Mouse (Mus musculus): ENCODE measurements around the gene Mvb12b.

Gene Mvb12b

DNA sequence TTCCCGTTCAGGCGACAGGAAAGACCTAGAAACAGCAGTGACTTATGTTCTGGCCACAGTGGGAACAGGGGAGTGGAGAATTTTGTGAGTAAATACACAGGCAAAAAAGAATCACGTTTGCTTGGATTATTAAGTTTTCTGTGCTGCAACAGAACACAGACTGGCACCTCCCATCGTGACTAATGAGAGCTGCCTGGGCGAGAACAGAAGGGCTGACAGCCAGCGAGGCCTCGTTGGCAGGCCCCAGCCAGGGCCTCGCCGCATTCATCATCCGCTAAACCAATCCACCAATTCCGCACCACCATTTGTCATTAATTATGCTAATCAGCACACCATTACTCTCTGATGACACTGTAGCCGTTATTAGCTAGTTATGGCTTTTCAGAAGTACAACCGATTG lies 102.2 kb downstream of the Mvb12b start:
- no peak for DNase-seq (ENCODE audit: low read depth, low spot score)

DNA sequence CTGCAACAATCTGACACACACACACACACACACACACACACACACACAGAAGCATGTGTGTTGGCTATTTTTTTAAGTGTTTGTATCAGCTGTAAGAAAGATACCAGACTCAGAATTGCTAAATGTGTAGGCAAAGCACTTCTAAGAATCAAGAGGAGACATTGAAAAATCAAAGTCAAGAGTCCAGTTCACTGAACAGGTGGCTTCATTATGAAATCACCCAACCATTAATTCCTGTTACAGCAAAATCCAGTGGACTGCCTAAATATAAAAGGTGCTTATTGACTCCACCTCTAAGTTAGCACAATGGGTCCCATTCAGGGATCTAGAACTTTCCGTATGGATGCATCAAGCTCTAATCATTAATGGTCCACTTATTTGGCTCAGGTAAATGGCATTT lies 103.0 kb downstream of the Mvb12b start:
- DNase-seq (ENCODE audit: low read depth, low spot score): no peak

DNA sequence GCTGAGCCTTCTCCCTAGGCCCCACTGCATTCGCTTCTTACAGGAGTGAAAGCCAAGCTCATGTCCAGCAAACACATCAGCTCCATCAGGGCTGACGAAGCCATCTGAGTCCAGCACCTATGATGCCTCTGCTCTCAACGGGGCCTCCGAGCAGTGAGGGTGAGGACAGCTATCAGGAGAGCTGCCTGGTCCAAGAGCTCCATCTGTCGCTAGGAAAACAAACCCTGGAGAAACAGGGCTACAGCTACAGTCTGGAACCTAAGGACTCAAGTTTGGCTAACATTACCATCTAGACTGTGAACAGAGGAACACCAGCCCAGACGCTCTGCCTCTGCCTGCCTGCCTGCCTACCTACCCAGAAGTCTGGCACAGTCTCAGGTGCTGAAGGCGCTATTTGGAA lies 104.3 kb downstream of the Mvb12b start:
- no peak for DNase-seq (ENCODE audit: low read depth, low spot score)

DNA sequence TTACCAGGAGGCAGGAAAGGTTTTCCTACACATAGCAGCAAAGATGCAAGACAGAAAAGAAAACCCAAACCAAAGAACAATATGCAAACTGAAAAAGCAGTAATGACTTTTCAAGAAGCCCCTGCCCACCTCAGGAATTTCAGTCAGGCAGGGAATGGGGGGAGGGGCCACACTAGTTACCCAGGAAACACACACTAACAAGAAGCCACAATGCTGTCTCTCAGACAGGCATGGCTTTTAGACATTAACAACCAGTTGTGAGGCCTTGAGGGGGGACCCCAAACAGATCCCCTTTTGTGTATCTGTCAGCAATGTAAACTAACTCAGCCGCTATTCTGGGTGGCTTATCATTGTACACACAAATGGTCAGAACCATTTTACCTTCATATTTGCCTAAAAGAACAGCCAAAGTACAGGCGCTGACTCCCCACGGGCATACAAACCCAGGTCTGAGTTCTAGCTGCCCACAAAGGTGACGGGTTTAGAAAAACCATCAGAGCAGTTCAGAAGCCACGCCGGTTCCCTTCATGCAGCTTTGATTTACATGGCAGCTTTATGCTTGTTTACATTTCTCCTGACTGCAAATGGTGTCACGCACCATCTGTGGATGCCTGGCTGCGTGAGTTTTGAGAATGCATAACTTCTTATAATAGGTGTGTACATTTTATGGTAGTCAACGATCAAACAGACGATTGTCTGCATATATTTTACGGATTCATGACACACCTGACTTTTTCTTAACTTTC lies 105.9 kb downstream of the Mvb12b start:
- DNase-seq (ENCODE audit: low read depth, low spot score): no peak

DNA sequence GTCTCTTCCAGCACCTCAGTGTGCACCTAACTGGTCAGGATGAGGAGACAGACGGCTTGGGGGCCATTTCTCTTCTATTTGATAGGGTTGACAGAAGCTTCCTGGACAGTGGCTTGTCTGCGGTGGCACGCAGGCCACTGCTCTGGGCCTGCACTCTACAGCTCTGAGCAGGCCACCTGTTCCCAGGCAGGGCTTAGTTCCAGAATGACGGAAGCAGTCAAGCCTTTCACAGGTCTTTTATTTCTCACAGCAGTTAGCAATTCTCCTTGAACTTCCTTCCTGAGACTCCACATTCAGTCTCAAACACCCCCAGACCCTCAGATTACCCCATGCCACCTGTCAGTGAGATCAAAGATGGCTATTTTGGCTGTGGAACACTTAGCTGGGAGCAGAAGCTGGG lies 109.3 kb downstream of the Mvb12b start:
- no peak for DNase-seq (ENCODE audit: low read depth, low spot score)

DNA sequence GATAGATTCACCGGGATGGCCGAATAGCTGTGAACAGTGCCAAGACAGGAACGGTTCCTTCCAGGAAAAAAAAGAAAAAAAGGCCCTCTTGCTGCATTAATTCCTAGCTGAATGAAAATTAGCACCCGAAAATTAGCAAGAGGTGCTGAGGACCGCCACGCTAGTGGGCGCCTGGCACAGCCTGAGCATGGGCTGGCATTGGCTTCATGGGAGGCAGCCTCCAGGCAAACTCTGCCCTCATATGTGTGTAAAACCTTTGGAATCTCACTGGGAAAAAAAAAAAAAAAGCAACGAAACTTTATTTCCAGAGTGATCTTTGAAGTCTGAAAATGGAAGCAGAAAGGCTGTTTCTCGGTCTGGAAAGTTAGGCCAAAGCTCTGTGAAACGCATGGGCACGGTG lies 110.7 kb downstream of the Mvb12b start:
- no peak for DNase-seq (ENCODE audit: low read depth, low spot score)

DNA sequence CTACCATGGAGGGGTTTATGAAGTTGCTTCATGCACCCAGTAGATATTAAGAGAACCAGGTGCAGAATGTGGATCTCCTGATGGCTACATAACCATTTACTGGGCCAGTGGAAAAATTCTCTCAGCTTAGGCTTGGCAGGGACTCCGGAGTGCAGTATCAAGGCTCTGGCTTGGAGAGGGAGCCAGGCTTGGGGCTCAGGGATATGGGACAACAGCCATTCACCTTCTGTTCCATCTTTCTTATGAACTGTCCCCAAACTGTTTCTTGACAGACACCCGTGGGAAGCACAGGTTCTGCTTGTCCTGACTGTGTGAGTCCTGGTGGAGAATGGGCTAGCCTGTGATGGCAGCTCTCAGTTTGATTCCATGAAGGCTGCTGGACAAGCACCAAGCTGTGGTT lies 112.9 kb downstream of the Mvb12b start:
- DNase-seq (ENCODE audit: low read depth, low spot score): no peak

DNA sequence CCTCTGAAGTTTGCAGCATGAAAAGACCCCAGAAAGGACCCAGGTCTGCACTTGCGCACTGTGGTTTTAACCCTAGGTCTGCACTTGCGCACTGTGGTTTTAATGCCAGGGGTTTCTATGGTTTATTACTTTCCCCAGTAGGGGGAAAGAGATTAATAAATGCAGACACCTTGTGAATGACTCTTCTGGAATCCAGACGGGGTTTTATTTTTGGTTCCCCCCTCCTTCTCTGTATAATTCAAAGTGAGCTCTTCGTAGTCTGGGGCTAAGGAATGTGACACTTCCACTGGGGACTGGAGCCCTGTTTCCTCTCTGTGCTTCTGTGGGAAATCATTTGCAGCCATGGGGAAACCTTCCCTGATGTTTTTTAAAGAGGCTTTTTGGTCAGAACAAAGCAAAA lies 113.6 kb downstream of the Mvb12b start:
- DNase-seq (ENCODE audit: low read depth, low spot score): no peak

DNA sequence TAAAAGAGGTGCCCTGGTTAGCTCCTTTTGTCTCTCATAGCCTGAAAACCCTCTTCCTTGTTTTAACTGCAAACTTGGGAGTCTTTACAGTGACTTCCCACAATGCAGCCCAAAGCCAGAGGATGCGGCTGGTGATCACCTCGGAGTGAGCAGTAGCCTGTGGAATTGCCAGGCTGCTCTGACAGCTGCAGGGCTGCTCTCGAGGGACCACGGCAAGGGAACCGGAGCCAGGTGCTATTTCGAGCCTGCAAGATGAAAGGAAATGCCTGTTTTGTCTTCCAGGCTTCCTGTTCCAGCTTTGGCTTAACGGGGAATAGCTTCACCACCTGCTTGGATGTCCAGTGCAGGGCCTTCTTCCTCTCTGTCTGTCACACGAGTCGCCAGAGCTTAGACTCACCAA lies 115.3 kb downstream of the Mvb12b start:
- no peak for DNase-seq (ENCODE audit: low read depth, low spot score)

DNA sequence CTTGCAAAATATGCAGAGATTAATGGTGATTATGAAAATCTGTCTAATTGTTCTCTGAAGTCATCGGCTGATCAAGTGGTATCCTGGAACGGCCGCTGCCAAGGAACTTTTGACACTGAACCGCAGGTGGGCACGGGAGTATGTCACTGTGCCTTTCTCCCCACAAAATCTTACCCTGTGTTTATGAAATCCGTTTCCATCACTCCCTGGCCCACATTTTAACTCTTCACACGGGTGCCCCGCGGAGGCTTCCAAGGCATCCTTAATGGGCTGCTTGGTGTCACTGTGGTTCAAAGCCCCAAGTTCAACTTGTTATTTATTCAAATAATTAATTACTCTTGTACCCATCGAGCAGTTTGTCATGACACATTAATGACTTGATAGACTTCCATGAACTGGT lies 116.4 kb downstream of the Mvb12b start:
- DNase-seq (ENCODE audit: low read depth, low spot score): no peak

DNA sequence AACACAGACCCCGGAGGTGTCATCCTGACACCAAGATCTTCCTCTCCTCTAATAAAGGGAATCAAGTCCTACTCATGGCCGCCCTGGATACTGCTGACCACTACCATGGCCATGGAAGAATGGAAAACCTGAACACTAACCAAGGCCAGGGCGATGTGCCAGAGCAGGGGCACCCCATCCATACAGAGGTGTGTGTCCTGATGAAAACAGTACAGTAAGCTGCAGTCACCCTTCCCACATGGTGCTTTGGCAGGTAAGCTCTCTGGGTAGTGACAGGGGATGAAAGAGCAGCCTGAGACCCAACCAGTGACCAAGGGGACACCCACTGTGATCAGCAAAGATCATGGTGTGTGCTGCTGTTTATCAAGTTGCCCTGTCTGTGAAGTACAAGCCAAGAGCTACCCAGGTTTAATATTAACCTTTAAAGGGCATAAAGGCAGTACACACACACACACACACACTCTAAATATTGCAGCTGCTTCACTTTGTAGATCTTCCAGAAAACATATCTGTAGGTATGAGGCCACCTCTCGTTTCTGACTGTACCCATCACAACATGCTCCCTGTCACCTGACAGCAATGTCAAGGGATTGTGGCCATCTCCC lies 117.1 kb downstream of the Mvb12b start:
- DNase-seq (ENCODE audit: low read depth, low spot score): no peak

DNA sequence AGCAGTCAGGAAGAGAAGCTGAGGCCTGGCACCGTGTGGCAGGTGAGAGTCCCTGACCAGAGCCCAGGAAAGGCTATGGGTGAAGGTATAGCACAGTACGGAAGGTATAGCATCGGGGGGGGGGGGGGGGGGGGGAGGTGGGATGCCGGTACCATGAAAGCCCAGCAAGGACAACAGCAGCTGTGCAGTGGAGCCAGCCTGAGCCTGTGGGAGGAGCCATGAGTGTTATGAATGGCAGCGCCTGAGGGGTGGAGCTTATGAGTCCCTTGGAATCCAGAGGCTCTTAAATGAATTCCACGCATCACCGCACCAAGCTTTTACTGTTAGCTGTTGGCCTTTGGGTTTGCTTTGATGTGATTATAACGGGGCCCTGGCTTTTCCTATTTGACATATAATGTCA lies 123.3 kb downstream of the Mvb12b start:
- no peak for DNase-seq (ENCODE audit: low read depth, low spot score)

DNA sequence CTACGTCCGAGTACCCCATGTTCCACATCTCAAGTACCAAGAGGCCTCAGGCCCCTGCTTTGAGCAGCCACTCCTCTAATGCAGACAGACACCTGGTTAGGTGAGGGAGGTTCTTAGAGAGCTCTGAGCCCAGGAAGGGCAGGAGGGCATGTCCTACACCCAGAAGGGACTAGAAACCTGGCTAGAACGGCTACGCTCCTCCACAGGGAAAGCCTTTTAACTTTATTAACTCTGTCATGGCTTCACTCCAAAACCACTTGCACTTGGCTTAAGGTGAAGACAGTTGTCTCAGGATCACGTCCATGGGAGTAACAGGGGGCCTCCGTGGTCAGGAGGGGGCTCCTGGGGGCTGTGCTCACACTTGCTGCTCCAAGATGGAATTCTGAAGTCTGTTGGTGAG lies 125.5 kb downstream of the Mvb12b start:
- DNase-seq (ENCODE audit: low read depth, low spot score): no peak

DNA sequence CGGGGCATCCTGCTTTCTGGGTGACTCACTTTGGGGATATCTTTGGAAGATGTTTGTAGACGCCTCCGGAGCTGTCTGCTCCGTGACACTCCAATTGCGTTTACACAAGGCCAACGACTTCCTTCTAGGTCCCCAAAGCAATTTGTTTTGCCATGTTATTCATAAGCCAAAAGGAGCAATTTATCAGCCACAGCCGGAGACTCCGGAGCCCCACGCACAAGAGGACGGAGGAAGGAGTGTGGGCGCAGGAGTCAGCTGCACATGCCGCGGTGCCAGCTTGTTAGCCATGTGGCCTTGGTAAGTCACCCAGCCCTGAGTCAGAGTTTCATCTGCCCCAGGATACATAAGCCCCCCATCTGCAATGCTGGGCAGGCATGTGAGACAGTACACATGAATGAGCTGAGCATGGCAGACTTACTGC lies 127.2 kb downstream of the Mvb12b start:
- DNase-seq (ENCODE audit: low read depth, low spot score): no peak

DNA sequence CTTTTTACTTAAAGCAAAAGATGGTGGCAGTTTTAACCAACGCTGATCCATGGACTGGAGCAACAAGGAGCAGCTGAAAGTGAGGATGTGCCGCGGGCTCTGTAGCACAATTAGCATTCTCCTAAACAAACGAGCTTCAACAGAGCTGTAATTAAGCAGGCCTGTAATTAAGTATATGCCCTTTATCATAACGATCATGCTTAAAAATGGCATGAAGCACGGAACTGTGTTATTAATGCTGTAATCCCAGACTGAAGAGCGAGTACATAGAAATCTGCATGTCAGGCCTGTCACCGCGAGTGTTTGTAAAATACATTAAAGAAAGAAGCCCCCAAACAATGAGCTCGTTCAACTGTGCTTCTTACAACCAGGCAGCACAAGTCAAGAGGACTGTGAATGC lies 128.3 kb downstream of the Mvb12b start:
- DNase-seq (ENCODE audit: low read depth, low spot score): no peak

DNA sequence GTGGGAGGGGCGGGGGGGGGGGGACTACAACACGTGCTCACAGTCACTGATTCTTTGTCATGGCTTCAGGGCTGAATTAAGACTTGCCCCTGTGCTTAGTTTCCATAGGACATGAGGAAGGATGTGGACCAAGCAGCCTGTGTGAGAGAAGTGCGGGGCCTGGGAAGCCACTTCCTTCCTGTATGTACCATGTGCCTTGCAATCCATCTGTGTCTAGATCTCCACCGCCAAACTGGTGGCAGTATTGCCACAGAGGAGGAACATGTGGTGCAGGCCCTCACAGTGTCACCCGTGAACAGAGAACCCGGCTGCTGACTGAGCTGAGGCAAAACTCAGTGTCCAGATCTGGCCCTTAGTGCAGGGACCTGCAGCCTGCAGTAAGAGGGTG lies 132.1 kb downstream of the Mvb12b start:
- DNase-seq (ENCODE audit: low read depth, low spot score): no peak

DNA sequence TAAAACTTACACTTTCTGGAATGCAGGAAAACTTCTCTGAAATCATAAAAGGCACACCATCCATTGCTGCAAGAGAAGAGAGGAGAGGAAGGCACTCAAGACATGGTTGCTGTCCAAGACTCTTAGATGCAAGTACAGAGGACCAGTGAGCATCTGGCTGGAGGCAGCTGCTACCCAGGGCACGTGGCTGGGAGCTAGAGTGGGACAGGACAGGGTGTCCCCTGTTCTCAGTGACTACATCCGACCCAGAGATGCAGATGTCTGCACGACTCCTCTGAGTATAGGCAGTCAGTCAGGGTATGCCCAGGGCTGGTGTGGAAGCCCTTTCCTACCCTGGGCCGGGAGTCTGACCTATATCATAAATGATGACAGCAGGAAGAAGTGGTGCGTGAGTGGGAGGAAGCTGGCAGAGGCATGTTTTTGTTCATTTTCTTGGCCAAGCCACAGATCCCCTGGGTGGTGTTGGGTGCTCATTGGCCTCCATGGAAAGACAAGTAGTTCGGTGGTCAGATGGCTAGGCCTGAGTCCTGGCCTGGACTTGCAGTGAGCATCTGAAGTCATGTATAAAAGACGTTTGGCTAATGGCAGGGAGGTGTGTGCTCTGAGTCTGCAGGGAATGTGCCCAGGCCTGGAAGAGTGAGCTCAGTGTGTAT lies 132.6 kb downstream of the Mvb12b start:
- peak; percentile 97 for DNase-seq (ENCODE audit: low read depth, low spot score)

DNA sequence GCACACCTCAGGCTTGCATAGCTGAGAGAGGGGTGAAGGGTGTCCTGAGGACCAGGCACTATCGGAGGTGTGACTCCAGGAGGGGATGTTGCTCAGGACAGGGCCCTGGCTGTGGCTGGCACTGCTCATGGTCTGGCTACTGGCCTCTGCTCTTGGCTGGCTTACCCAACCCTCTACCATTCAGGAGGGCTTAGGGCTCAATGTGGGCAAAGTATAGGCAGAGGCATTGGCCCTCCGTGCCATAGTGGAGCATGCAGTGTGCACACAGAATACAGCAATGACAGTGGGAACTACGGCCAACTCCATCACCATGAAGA lies 133.5 kb downstream of the Mvb12b start:
- no peak for DNase-seq (ENCODE audit: low read depth, low spot score)

DNA sequence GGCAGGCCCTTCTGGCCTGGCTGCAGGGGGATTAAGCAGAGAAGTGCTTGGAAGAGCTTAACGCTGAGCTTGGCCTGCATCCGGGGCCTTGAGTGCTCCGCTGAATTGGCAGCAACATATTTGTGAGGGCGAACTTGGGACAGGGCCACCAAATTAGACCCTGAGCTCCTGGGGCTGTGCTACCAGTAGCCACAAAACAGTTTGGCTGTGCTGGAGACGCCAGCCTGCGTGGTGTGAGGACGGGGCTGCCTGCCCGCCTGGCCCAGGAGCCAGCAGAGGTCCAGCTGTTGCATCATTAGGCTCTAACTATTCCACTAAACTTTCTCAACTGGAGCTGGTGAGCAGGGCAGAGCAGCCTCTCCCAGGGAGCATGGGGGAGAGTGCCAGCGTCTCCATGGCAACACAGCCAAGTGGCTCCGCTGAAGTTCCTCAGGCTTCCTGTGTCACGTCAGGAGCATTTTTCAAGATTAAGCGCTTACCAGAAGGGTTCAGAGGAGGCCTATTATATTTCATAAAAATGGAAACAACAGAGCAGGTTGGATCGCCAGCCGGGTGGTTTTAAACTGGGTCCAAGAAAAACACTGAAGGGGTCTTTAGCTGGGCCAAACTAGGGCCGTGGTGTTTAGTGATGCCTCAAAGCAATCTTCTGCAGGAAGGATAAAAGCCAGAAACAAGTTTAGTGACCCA lies 134.0 kb downstream of the Mvb12b start:
- DNase-seq (ENCODE audit: low read depth, low spot score): peak; percentile 98

DNA sequence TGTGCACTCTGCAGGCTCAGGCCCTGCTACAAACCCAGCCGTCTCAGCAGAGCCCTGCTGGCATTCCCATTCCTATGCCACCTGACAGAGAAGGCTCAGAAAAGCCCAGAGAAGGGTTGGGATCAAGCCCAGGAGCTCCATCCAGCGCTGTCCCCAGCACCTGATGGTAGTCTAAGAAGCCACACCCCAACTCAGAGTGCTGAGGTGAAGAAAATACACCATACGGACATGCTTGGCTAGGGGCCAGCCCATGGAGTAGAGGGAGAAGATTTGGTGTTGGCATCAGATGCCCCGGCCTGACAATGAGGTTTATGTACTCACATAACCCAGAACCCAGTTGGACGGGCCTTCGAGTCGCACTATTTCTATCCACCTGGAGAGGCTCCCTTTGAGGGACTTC lies 137.1 kb downstream of the Mvb12b start:
- no peak for DNase-seq (ENCODE audit: low read depth, low spot score)

DNA sequence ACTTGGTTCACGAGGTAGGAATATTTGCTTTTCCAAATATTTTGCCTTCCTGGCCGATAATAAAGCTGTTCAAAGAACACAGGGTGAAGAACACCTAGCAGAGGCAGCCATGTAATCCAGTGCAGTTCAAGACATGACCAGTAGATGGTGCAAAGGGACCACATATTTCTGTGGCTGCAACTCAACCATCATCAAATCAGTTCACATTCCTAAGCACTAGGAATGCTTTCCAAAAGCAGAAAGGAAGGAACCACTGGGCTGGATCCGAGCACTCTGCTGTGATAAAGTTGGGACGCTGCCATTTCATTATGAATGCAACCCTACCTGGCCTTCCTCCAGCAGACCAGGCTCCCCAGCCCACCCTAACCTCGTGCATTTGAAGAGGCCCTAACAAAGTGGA lies 141.3 kb downstream of the Mvb12b start:
- peak; percentile 97 for DNase-seq (ENCODE audit: low read depth, low spot score)

DNA sequence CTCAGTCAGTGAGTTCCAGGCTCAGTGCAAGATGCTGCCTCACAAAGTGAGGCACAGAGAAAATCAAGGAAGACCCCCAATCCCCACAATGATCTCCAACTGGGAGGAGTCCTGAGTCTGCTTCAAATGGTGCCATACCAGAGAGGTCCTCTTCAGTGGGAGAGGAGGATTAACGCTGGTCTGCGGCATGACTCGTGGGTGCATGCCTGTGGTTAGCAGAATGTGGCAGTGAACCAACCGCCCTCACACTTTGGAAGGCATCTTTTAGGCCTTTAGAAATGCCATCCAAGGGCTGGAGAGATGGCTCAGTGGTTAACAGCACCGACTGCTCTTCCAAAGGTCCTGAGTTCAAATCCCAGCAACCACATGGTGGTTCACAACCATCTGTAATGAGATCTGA lies 142.0 kb downstream of the Mvb12b start:
- DNase-seq (ENCODE audit: low read depth, low spot score): peak; percentile 84

DNA sequence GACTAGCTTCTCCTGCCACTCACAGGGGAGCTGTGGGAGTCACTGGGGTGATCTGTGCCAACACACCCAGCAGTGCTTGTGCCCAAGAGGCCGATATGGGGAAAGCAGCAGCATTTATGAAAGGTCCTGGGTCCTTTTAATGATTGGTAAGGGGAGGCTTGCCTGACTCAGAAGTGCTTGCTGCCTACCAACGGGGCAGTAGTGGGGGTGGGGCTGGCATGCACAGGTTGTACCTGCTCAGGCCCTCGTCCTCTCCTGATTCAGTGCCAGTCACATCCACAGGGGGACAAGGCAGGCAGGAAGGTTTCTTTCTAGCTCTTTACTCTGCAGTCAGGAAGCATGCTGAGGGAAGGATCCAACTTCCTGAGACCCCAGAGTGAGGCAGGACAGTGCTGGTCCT lies 150.6 kb downstream of the Mvb12b start:
- no peak for DNase-seq (ENCODE audit: low read depth, low spot score)
